In genomic region chrX:12089353-12090081, GRCm38 (mm10) we compare ENCODE assay signal across 8 mouse cellular contexts.
DNase-seq lines count a peak whose midpoint lies in the region; ATAC-seq and TF ChIP-seq lines count a peak whose summit lies in the region.

No protein-coding gene starts in this region.

- no peak for TF ChIP-seq CTCF in hindbrain, postnatal 0 days (IDR thresholded peaks at IDR 0.05; ENCODE audit: low read depth)

- peak; percentile 46 for DNase-seq in cerebellum, adult 8-10 months
- DNase-seq in cerebellum, adult 11 months = no peak
- DNase-seq in adrenal gland, postnatal 36 days = peak; percentile 87 to 88
- DNase-seq in gastrocnemius, adult 18-20 months (ENCODE audit: low spot score) = peak; percentile 21
- peak; percentile 49 for DNase-seq in hindbrain, postnatal 0 days (ENCODE audit: low spot score)
- peak; percentile 60 for DNase-seq in liver
- DNase-seq in splenic B cell, adult 2 months (ENCODE audit: low read depth, low spot score) = peak; percentile 50

- H3K4me2 ChIP-seq in hindbrain, postnatal 0 days (ENCODE audit: low read depth, low read length) = peak overlapping the region; percentile 84; the same call in 1 of the 2 replicates
- peak overlapping the region; percentile 88 for H3K4me2 ChIP-seq in midbrain, embryonic 16.5 days (ENCODE audit: low read length)

- H3K27ac ChIP-seq in hindbrain, postnatal 0 days = peak overlapping the region; percentile 83; the same call in 1 of the 2 replicates
- H3K27ac ChIP-seq in midbrain, embryonic 16.5 days (ENCODE audit: low read length) = peak overlapping the region; percentile 91

- no peaks in the 10 kb centered on the region for H3K9me3 ChIP-seq in hindbrain, postnatal 0 days (ENCODE audit: low read length)
- H3K9me3 ChIP-seq in midbrain, embryonic 16.5 days (replicated peaks; ENCODE audit: control insufficient read depth, low read length, poor library complexity, severe bottlenecking) = no peaks in the 10 kb centered on the region

- WGBS in hindbrain, postnatal 0 days = 7% methylated on average over 49 of the region's 52 CpGs
- WGBS in midbrain, embryonic 16.5 days = 3% methylated on average over 36 of the region's 52 CpGs

- H3K36me3 ChIP-seq in hindbrain, postnatal 0 days (ENCODE audit: insufficient read depth, low read length) = no peaks in the 10 kb centered on the region
- no peaks in the 10 kb centered on the region for H3K36me3 ChIP-seq in midbrain, embryonic 16.5 days (ENCODE audit: control insufficient read depth, insufficient read depth, low read length)
- H3K36me3 ChIP-seq in splenic B cell, adult 2 months (ENCODE audit: control insufficient read depth, insufficient read depth, low read length, poor library complexity, severe bottlenecking) = no peaks in the 10 kb centered on the region

- 0 out of 2 replicates have a peak, but pooled peaks cover 4% of the 10 kb centered on the region for H3K4me1 ChIP-seq in hindbrain, postnatal 0 days (ENCODE audit: insufficient read depth, low read length)
- H3K4me1 ChIP-seq in midbrain, embryonic 16.5 days (ENCODE audit: control insufficient read depth, insufficient read depth, low read length) = peaks cover 15% of the 10 kb centered on the region

- H3K9ac ChIP-seq in hindbrain, postnatal 0 days (replicated peaks; ENCODE audit: low read length) = no peak overlapping the region
- H3K9ac ChIP-seq in midbrain, embryonic 16.5 days (ENCODE audit: low read depth, low read length) = peak overlapping the region; percentile 44

- no peak overlapping the region for H3K4me3 ChIP-seq in hindbrain, postnatal 0 days (ENCODE audit: low read length)
- peak overlapping the region; percentile 11; the same call in 1 of the 2 replicates for H3K4me3 ChIP-seq in midbrain, embryonic 16.5 days (ENCODE audit: low read depth, low read length)

- H3K27me3 ChIP-seq in hindbrain, postnatal 0 days (ENCODE audit: insufficient read depth, low read length) = peaks cover 10% of the 10 kb centered on the region; the same call in 1 of the 2 replicates
- peaks cover 11% of the 10 kb centered on the region for H3K27me3 ChIP-seq in midbrain, embryonic 16.5 days (ENCODE audit: control insufficient read depth, insufficient read depth, low read depth, low read length)
- H3K27me3 ChIP-seq in splenic B cell, adult 2 months (ENCODE audit: control insufficient read depth, insufficient read depth, low read length, poor library complexity, severe bottlenecking) = no peaks in the 10 kb centered on the region

- no peak for ATAC-seq in hindbrain, postnatal 0 days
- peak; percentile 9; the same call in 1 of the 2 replicates for ATAC-seq in midbrain, embryonic 16.5 days
